Mouse (Mus musculus): ENCODE measurements around the gene Cgas. TPM values are rescaled to one million over a fixed set of nuclear protein-coding genes. Genes with fewer than 3 reads are reported as not detected.

Cgas gene
- polyA plus RNA-seq, 1 experiment from 2014 or later, result 1.9 TPM

DNA sequence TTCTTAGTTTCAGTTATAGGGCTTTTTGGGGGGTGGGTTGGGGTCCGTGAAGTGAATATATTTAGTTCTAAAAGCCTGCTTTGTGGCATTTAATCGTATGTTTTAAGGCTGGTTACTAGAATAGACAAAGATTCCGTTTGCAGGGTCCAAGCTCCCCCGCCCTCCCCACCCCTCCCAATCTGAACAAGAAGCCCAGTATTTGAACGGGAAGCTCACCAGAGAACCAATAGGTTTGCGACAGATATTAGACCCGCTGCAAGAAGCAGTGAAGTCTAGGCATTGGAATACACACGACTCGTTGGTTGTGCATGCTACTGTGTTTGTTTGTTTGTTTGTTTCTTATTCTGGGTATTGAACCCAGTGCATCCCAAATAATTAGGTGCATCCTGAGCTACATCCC, 46.5 kb downstream of the Cgas start:
- WGBS, result 58% methylated on average over 9 of the region's 9 CpGs
- Histone ChIP-seq H3K4me2 (ENCODE audit: low read depth, low read length) (0 out of 2 replicates have a peak overlapping the region, but pooled peaks have one; percentile 78), H3K9ac (ENCODE audit: low read depth, low read length) (no peak overlapping the region), H3K27ac (ENCODE audit: low read length) (no peak overlapping the region), H3K27me3 (replicated peaks; ENCODE audit: control insufficient read depth, insufficient read depth, low read length) (peaks cover 27% of the 10 kb centered on the region), H3K4me1 (ENCODE audit: control insufficient read depth, insufficient read depth, low read length) (peaks cover 9% of the 10 kb centered on the region), H3K9me3 (ENCODE audit: control insufficient read depth, low read length) (no peaks in the 10 kb centered on the region), H3K36me3 (ENCODE audit: control insufficient read depth, insufficient read depth, low read length) (no peaks in the 10 kb centered on the region), H3K4me3 (ENCODE audit: low read length) (peak overlapping the region; percentile 51; the same call in 1 of the 2 replicates)
- no peak for ATAC-seq

DNA sequence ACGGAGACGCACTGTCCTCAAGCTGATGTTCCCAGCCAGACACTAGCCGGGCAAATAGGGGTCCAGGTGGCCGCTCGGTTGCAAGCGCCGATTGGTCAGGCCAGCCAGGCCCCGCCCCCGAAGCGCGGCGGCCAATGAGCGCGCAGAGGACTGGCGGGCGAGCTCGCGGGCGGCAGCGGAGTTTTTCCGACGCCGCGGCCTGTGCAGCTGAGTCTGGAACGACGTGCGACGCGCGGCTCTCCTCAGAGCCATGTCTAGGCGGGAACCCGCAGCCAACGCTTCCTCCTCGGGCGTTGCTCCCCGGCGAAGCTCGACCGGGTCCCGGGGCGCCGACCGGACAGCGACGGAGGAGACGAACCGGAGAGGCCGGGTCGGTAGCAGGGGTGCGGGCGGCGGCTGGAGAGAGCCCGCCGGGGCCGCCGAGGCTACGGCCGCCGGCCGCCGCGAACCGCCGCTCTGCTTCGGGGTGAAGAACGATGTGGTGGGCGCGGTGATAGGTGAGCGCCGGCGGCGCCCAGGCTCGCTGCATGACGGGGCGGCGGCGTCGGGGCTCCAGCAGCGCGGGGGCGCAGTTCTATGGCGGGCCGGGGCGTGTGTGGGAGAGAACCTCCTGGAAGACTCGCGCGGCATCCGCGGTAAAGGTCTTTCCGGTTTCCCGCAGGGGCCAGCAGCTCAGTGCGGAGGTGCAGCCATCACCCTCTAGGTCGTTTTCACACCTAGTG, 47.2 kb downstream of the Cgas start, which contains the start of gene Ddx43:
Gene Ddx43 (plus strand): TSS at position 148 of the 722 bp plus-strand sequence.
- Histone ChIP-seq H3K4me3 (ENCODE audit: low read length) (peak within 1 kb of the TSS; percentile 51), H3K9ac (ENCODE audit: low read depth, low read length) (peak within 1 kb of the TSS; percentile 65), H3K4me2 (ENCODE audit: low read depth, low read length) (peak within 1 kb of the TSS; percentile 78), H3K27ac (ENCODE audit: low read length) (no peak within 1 kb of the TSS), H3K4me1 (ENCODE audit: control insufficient read depth, insufficient read depth, low read length) (peaks cover 9% of the 10 kb centered on the region), H3K9me3 (ENCODE audit: control insufficient read depth, low read length) (no peaks in the 10 kb centered on the region), H3K36me3 (ENCODE audit: control insufficient read depth, insufficient read depth, low read length) (no peaks in the 10 kb centered on the region), H3K27me3 (replicated peaks; ENCODE audit: control insufficient read depth, insufficient read depth, low read length) (peaks cover 27% of the 10 kb centered on the region)
- peak; percentile 90 for ATAC-seq
- 2% methylated on average over 90 of the region's 93 CpGs for WGBS

DNA sequence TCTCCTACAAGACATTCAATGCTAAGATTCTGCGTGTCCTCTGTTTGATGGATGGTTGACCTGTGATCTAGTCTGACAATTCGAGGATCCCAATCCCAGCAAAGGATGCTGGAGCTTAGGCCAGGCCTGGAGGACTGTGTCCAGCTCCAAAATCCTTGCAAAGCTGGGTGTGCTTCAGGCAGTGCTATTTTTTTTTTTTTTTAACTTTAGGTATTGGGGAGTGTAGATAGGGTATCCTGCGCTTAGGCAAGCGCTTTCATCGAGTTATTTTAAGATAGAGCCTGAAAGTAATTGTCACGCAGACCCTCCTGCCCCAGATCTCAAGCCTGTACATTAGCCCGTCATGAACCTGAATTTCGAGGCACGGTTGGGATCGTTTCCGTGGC, 47.8 kb downstream of the Cgas start:
- peaks cover 27% of the 10 kb centered on the region for H3K27me3 ChIP-seq (replicated peaks; ENCODE audit: control insufficient read depth, insufficient read depth, low read length)
- peaks cover 9% of the 10 kb centered on the region for H3K4me1 ChIP-seq (ENCODE audit: control insufficient read depth, insufficient read depth, low read length)
- no peaks in the 10 kb centered on the region for H3K9me3 ChIP-seq (ENCODE audit: control insufficient read depth, low read length)
- no peak overlapping the region for H3K27ac ChIP-seq (ENCODE audit: low read length)
- ATAC-seq, result no peak
- no peak overlapping the region for H3K9ac ChIP-seq (ENCODE audit: low read depth, low read length)
- H3K4me3 ChIP-seq (ENCODE audit: low read length), result peak overlapping the region; percentile 51
- 30% methylated on average over 11 of the region's 11 CpGs for WGBS
- H3K36me3 ChIP-seq (ENCODE audit: control insufficient read depth, insufficient read depth, low read length), result no peaks in the 10 kb centered on the region
- H3K4me2 ChIP-seq (ENCODE audit: low read depth, low read length), result peak overlapping the region; percentile 78; the same call in 1 of the 2 replicates

DNA sequence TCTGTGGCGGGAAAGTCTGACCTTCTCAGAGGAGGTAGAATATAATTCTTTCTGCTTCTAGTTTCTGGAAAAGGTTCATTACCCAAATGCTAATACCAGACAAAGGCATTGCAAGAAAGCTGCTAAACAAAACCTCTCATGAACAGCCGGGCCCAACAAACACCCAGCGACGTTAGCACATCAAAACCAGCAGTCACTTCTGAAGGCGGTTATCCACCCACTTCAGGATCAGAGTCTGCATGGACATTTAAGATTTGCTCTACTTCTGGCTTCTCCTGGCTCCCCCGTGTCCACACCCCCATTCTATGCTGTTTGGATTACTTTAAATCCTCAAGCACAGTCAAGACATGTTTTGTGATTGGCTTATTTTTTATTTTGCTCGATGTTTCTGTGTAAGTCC, 48.4 kb downstream of the Cgas start:
- Histone ChIP-seq H3K27me3 (replicated peaks; ENCODE audit: control insufficient read depth, insufficient read depth, low read length) (peaks cover 27% of the 10 kb centered on the region), H3K9ac (ENCODE audit: low read depth, low read length) (no peak overlapping the region), H3K4me2 (ENCODE audit: low read depth, low read length) (no peak overlapping the region), H3K4me3 (ENCODE audit: low read length) (no peak overlapping the region), H3K27ac (ENCODE audit: low read length) (no peak overlapping the region), H3K4me1 (ENCODE audit: control insufficient read depth, insufficient read depth, low read length) (peaks cover 9% of the 10 kb centered on the region), H3K9me3 (ENCODE audit: control insufficient read depth, low read length) (no peaks in the 10 kb centered on the region), H3K36me3 (ENCODE audit: control insufficient read depth, insufficient read depth, low read length) (no peaks in the 10 kb centered on the region)
- WGBS, result 59% methylated on average over 7 of the region's 7 CpGs
- ATAC-seq, result no peak

DNA sequence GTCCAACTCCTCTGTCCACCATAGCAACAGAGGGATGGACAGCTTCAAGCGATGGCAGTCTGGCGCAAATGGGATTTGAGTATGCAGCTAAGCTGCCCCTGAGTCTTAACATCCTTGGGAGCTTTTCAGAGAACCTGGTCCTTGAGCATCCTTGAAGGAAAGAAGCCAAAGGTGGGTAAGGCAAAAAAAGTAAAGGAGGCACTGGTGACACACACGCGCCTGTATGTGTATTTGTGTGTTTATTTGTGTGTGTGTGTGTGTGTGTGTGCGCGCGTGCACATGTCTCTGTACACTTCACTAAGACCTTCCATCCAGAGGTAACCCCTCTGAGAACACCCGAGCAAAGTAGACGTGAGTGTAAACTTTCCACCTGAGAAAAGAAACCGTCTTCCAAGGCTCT, 49.3 kb downstream of the Cgas start:
- no peaks in the 10 kb centered on the region for H3K36me3 ChIP-seq (ENCODE audit: control insufficient read depth, insufficient read depth, low read length)
- peaks cover 9% of the 10 kb centered on the region for H3K4me1 ChIP-seq (ENCODE audit: control insufficient read depth, insufficient read depth, low read length)
- no peak overlapping the region for H3K4me3 ChIP-seq (ENCODE audit: low read length)
- no peak overlapping the region for H3K27ac ChIP-seq (ENCODE audit: low read length)
- no peak for ATAC-seq
- no peak overlapping the region for H3K4me2 ChIP-seq (ENCODE audit: low read depth, low read length)
- peaks cover 27% of the 10 kb centered on the region for H3K27me3 ChIP-seq (replicated peaks; ENCODE audit: control insufficient read depth, insufficient read depth, low read length)
- 81% methylated on average over 10 of the region's 10 CpGs for WGBS
- H3K9me3 ChIP-seq (ENCODE audit: control insufficient read depth, low read length), result no peaks in the 10 kb centered on the region
- H3K9ac ChIP-seq (ENCODE audit: low read depth, low read length), result no peak overlapping the region

DNA sequence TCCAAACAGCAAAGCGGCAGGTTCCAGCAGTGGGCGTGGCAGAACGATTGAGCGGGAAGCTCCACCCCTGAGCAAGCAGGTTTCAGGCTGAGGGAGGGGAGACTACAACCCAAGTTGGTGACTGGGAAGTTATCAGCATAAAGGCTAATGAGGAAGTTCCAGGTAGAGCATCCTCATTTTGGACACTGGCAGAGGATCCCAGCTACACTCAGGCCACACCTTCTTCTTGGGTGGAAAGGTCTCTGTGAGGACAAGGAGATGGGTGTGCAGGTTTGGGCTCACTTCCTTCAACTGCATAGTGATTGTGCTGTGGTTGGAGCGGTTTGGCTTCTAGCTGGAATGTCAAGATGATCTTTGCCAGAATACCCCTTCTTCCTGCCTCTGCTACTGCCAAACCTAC, 53.1 kb downstream of the Cgas start:
- Histone ChIP-seq H3K4me3 (ENCODE audit: low read length) (no peak overlapping the region), H3K36me3 (ENCODE audit: control insufficient read depth, insufficient read depth, low read length) (no peaks in the 10 kb centered on the region), H3K9ac (ENCODE audit: low read depth, low read length) (no peak overlapping the region), H3K27ac (ENCODE audit: low read length) (no peak overlapping the region), H3K4me1 (ENCODE audit: control insufficient read depth, insufficient read depth, low read length) (no peaks in the 10 kb centered on the region), H3K4me2 (ENCODE audit: low read depth, low read length) (no peak overlapping the region), H3K27me3 (replicated peaks; ENCODE audit: control insufficient read depth, insufficient read depth, low read length) (peaks cover 7% of the 10 kb centered on the region), H3K9me3 (ENCODE audit: control insufficient read depth, low read length) (no peaks in the 10 kb centered on the region)
- WGBS, result 38% methylated on average over 5 of the region's 5 CpGs
- ATAC-seq, result peak; percentile 42; the same call in 1 of the 2 replicates

DNA sequence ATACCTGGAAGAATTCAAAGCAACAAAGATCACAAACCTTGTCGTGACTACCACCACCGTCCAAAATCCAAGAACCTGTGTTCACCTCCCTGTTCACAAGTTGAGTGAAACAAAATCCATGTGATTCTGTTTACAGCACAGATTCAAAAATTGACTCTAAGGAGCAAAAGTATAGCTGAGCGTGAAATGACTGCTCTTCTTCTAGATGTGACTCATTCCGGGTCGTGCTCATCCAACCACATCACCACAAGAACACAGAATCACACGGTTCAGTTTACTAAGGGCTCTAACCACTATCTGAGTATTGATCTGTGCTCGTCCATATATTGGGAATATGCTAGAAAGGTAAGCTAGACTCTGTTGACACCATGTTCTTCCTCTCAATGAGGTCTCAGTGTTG, 56.1 kb downstream of the Cgas start:
- H3K9ac ChIP-seq (ENCODE audit: low read depth, low read length), result no peak overlapping the region
- H3K4me2 ChIP-seq (ENCODE audit: low read depth, low read length), result no peak overlapping the region
- no peak overlapping the region for H3K4me3 ChIP-seq (ENCODE audit: low read length)
- H3K27ac ChIP-seq (ENCODE audit: low read length), result no peak overlapping the region
- H3K36me3 ChIP-seq (ENCODE audit: control insufficient read depth, insufficient read depth, low read length), result no peaks in the 10 kb centered on the region
- no peak for ATAC-seq
- no peaks in the 10 kb centered on the region for H3K9me3 ChIP-seq (ENCODE audit: control insufficient read depth, low read length)
- H3K27me3 ChIP-seq (replicated peaks; ENCODE audit: control insufficient read depth, insufficient read depth, low read length), result no peaks in the 10 kb centered on the region
- H3K4me1 ChIP-seq (ENCODE audit: control insufficient read depth, insufficient read depth, low read length), result no peaks in the 10 kb centered on the region
- 84% methylated on average over 7 of the region's 7 CpGs for WGBS

DNA sequence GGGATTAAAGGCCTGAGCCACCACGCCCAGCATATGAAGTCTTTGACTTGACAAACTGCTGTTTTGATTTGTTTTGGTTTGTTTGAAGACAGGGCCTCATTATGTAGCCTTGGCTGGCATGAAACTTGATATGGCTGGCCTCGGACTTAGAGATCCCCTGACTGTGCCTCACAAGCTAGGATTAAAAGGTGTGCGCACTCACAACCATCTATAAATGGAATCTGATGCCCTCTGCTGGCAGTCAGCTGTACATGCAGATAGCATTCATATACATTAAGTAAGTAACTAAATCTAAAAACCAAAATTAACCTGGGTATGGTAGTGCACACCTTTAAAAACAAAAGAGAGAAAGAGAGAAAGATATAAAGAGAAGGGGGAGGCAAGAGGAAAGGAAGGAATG, 57.1 kb downstream of the Cgas start:
- Histone ChIP-seq H3K36me3 (ENCODE audit: control insufficient read depth, insufficient read depth, low read length) (no peaks in the 10 kb centered on the region), H3K4me1 (ENCODE audit: control insufficient read depth, insufficient read depth, low read length) (no peaks in the 10 kb centered on the region), H3K9me3 (ENCODE audit: control insufficient read depth, low read length) (no peaks in the 10 kb centered on the region), H3K4me3 (ENCODE audit: low read length) (no peak overlapping the region), H3K4me2 (ENCODE audit: low read depth, low read length) (no peak overlapping the region), H3K9ac (ENCODE audit: low read depth, low read length) (no peak overlapping the region), H3K27ac (ENCODE audit: low read length) (no peak overlapping the region), H3K27me3 (replicated peaks; ENCODE audit: control insufficient read depth, insufficient read depth, low read length) (no peaks in the 10 kb centered on the region)
- WGBS, result 53% methylated on average over 3 of the region's 3 CpGs
- ATAC-seq, result no peak

Data from intestine, embryonic 16.5 days (tissue).